Mouse (Mus musculus) heart, embryonic 14.5 days (tissue): ENCODE measurements around the gene Synpo2. TPM values are rescaled to one million over a fixed set of nuclear protein-coding genes. Genes with fewer than 3 reads are reported as not detected.

Source experiments
- ATAC-seq: fragments of 200-750 bp; cut with Nextera tagmentation; 2 replicates; pipeline ENCODE4 v1.8.0; 2017; ENCODE audit warnings: low read depth, moderate TSS enrichment; ENCODE audit not compliant: insufficient number of reproducible peaks, insufficient read depth, low FRiP score
- H3K27ac ChIP-seq, 2 experiments: fragments of 200-500 bp in 1 of 2; fragments of 300-500 bp in 1 of 2; sonication (generic) in 1 of 2; replicated peaks in 1 of 2; 2 replicates each; pipeline ENCODE4 v1.5.1; 2012 to 2014; ENCODE audit warnings: low read depth in 2 of 2, low read length in 2 of 2, control low read depth in 1 of 2, mild to moderate bottlenecking in 1 of 2, mixed read lengths in 1 of 2; ENCODE audit not compliant: control insufficient read depth in 1 of 2, insufficient read depth in 1 of 2
- H3K27me3 ChIP-seq: fragments of 300-500 bp; sonication (generic); 2 replicates; pipeline ENCODE4 v1.6.1; 2014; ENCODE audit warnings: mild to moderate bottlenecking, low read length, control low read depth; ENCODE audit not compliant: control insufficient read depth, insufficient read depth
- H3K36me3 ChIP-seq: fragments of 300-500 bp; sonication (generic); 2 replicates; pipeline ENCODE4 v1.6.1; 2014; ENCODE audit warnings: mild to moderate bottlenecking, control low read depth, low read length, mixed read lengths; ENCODE audit not compliant: control insufficient read depth, insufficient read depth
- H3K4me1 ChIP-seq, 2 experiments: fragments of 200-500 bp in 1 of 2; fragments of 300-500 bp in 1 of 2; sonication (generic) in 1 of 2; 2 replicates each; pipeline ENCODE4 v1.6.1; 2012 to 2014; ENCODE audit warnings: low read length in 2 of 2, control low read depth in 1 of 2, mixed read lengths in 1 of 2; ENCODE audit not compliant: control insufficient read depth in 2 of 2, insufficient read depth in 2 of 2
- H3K4me2 ChIP-seq: fragments of 300-500 bp; sonication (generic); 2 replicates; pipeline ENCODE4 v1.6.1; 2014; ENCODE audit warnings: mild to moderate bottlenecking, low read length
- H3K4me3 ChIP-seq, 2 experiments: fragments of 200-500 bp in 1 of 2; fragments of 300-500 bp in 1 of 2; sonication (generic) in 1 of 2; 2 replicates each; pipeline ENCODE4 v1.5.1; 2012 to 2014; ENCODE audit warnings: low read length in 2 of 2, mild to moderate bottlenecking in 2 of 2, control low read depth in 1 of 2, low read depth in 1 of 2, moderate library complexity in 1 of 2; ENCODE audit not compliant: control insufficient read depth in 1 of 2, insufficient read depth in 1 of 2
- H3K9ac ChIP-seq: fragments of 300-500 bp; sonication (generic); 2 replicates; pipeline ENCODE4 v1.6.1; 2014; ENCODE audit warnings: mild to moderate bottlenecking, low read length
- H3K9me3 ChIP-seq: fragments of 300-500 bp; sonication (generic); 2 replicates; pipeline ENCODE4 v1.6.1; 2016; ENCODE audit warnings: low read length, control low read depth; ENCODE audit not compliant: control insufficient read depth
- WGBS: fragments of 180-500 bp; shearing (Covaris S2); extraction: QIAGEN DNeasy Blood & Tissue Kit; methylation state at CpG from one replicate; pipeline ENCODE4 v1.1.7; 2014; 5-methylcytosine and 5-hydroxymethylcytosine counted together
- polyA plus RNA-seq: library from polyadenylated mRNA; unstranded; fragments of >200 nt; fragmentation: Nextera tagmentation; extraction: Ambion mirVana; gene quantifications from 2 replicates; pipeline ENCODE4 v1.2.1, GENCODE M21; 2014

Synpo2 gene
- polyA plus RNA-seq, 1 experiment from 2014 or later: 14.4 TPM

- Histone ChIP-seq H3K9ac (no peak overlapping the region), H3K27me3 (no peaks in the 10 kb centered on the region), H3K36me3 (no peaks in the 10 kb centered on the region), H3K4me2 (peak overlapping the region; percentile 25), H3K9me3 (no peaks in the 10 kb centered on the region), H3K4me3 (no peak overlapping the region), H3K4me1 (peaks cover 4 to 10% of the 10 kb centered on the region in 2 experiments), H3K27ac (peak overlapping the region; percentile 75 to 80)
- ATAC-seq: no peak
- WGBS: 59% methylated on average over 6 of the region's 6 CpGs
These were observed 30.9 kb downstream of the Synpo2 start for GRCm38 (mm10) chr3:123205065-123205464.

DNA sequence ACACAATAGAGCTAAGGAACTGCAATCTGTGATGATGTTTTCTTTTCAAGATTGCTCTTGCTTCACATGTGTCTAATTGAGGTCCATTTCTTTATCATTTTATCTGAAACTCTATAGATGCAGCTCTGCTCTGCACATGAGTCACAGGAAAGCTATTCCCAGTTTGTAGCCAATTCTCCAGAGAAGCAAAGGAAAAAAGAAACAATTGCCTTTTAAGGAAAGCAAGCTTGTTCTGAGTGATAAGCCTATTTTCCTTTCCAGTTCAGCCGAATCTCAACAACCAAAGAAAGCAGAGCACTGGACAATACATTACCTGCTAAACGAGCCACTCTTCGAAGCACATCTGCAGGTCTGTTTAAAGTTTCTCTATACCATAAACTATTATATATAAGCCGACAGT lies 31.3 kb downstream of the Synpo2 start:
- Histone ChIP-seq H3K36me3 (no peaks in the 10 kb centered on the region), H3K27ac (peak overlapping the region; percentile 75 to 80), H3K4me2 (peak overlapping the region; percentile 25), H3K27me3 (no peaks in the 10 kb centered on the region), H3K4me1 (peaks cover 4 to 10% of the 10 kb centered on the region in 2 experiments), H3K4me3 (no peak overlapping the region), H3K9me3 (no peaks in the 10 kb centered on the region), H3K9ac (no peak overlapping the region)
- peak; percentile 54; the same call in 1 of the 2 replicates for ATAC-seq
- WGBS: 36% methylated on average over 4 of the region's 4 CpGs

GRCm38 (mm10) chr3:123201798-123202197 lies 34.2 kb downstream of the Synpo2 start:
- Histone ChIP-seq H3K4me3 (no peak overlapping the region), H3K27ac (no peak overlapping the region), H3K9ac (no peak overlapping the region), H3K4me1 (peaks cover 4 to 8% of the 10 kb centered on the region in 2 experiments), H3K36me3 (no peaks in the 10 kb centered on the region), H3K4me2 (no peak overlapping the region), H3K27me3 (no peaks in the 10 kb centered on the region), H3K9me3 (no peaks in the 10 kb centered on the region)
- no peak for ATAC-seq
- WGBS: 92% methylated on average over 2 of the region's 2 CpGs

DNA sequence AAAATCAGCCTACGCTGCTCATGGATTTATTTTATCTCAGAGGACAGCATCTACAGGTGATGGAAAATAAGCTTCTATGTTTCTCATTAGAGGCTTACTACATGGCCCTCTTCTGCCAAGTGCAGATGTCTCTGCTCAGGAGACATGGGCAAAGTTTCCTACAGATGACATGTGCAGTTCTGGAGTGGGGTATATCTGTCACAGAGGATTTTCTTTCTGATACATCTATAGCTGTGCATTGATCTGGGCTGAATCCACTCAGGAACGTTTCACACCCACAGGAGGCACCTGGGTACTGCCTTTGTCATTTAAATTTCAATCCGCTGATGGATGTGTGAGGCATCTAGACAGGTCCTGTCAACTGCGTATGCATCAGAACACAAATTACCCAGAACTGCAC lies 42.2 kb downstream of the Synpo2 start:
- Histone ChIP-seq H3K36me3 (no peaks in the 10 kb centered on the region), H3K4me2 (no peak overlapping the region), H3K9ac (no peak overlapping the region), H3K27me3 (no peaks in the 10 kb centered on the region), H3K27ac (no peak overlapping the region), H3K4me3 (no peak overlapping the region), H3K4me1 (peaks cover 2 to 7% of the 10 kb centered on the region in 2 experiments; a peak in 2 of 4 replicates), H3K9me3 (no peaks in the 10 kb centered on the region)
- 85% methylated on average over 4 of the region's 4 CpGs for WGBS
- ATAC-seq: no peak

- ATAC-seq: no peak
- no peaks in the 10 kb centered on the region for H3K9me3 ChIP-seq
- H3K4me1 ChIP-seq: peaks cover 2 to 12% of the 10 kb centered on the region in 2 experiments; a peak in 2 of 4 replicates
These were observed 44.3 kb downstream of the Synpo2 start for GRCm38 (mm10) chr3:123191602-123192001.

DNA sequence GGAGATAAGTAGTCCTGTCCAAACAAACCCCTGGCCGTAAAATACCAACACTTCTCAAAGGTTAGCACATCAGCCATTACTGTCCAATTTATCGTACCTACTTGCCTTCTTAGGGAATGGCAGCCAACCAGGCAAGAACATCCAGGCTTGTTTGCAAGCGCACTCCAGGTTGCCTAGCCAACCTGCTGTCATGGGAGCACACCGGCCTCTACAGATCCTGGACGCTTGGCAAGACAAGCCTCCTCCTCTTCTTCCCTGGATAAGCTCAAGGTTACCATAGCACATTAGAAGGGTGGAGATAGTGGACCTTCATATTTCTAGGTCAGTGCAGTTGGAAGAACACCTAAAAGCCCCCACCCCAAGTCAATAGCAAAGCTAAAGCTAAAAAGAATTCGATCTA lies 45.6 kb downstream of the Synpo2 start:
- Histone ChIP-seq H3K4me1 (peaks cover 2 to 12% of the 10 kb centered on the region in 2 experiments; a peak in 2 of 4 replicates), H3K4me2 (no peak overlapping the region), H3K27ac (no peak overlapping the region), H3K9me3 (no peaks in the 10 kb centered on the region), H3K36me3 (no peaks in the 10 kb centered on the region), H3K9ac (no peak overlapping the region), H3K4me3 (no peak overlapping the region), H3K27me3 (no peaks in the 10 kb centered on the region)
- WGBS: 46% methylated on average over 6 of the region's 6 CpGs
- no peak for ATAC-seq

More at GRCm38 (mm10) chr3:123191602-123192001, 44.3 kb downstream of the Synpo2 start:
- Histone ChIP-seq H3K27me3 (no peaks in the 10 kb centered on the region), H3K4me2 (no peak overlapping the region), H3K4me3 (no peak overlapping the region), H3K27ac (no peak overlapping the region), H3K36me3 (no peaks in the 10 kb centered on the region), H3K9ac (no peak overlapping the region)

- H3K9ac ChIP-seq: no peak overlapping the region
- no peak overlapping the region for H3K27ac ChIP-seq
- H3K4me2 ChIP-seq: no peak overlapping the region
- H3K9me3 ChIP-seq: no peaks in the 10 kb centered on the region
- no peak overlapping the region for H3K4me3 ChIP-seq
- no peaks in the 10 kb centered on the region for H3K27me3 ChIP-seq
- ATAC-seq: no peak
- H3K36me3 ChIP-seq: no peaks in the 10 kb centered on the region
- 61% methylated on average over 1 of the region's 1 CpGs for WGBS
- H3K4me1 ChIP-seq: peaks cover 4 to 12% of the 10 kb centered on the region in 2 experiments; a peak in 2 of 4 replicates
These were observed 46.1 kb downstream of the Synpo2 start for GRCm38 (mm10) chr3:123189826-123190225.

DNA sequence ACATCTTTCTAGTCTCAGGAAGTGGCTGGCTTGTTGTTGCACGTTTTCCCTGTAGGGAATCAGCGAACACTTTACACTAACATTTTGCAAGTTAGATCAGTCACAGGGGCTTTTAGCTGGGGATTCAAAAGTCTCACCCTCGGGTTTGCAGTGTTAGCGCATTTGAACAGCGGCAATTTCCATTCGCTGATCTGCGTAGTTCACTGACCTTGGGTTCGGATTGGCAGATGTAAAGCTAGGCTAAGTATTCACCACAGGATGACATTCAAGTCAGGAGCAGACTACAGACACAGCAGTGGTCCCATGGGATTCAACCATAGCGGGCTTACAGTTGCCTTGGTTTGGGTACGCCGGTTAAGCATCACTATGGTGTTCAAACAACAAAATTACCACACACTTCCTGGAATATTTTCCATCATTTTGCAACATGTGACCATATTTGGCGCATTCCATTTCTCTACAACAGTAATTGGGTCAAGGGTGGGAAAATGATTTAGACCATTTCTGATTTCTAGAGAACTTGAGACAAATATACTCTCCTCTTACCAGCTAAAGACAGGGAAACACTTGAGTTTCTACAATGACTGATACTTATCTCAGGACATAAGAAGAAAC lies 47.2 kb downstream of the Synpo2 start:
- Histone ChIP-seq H3K4me3 (no peak overlapping the region), H3K9ac (no peak overlapping the region), H3K4me1 (peaks cover 7 to 19% of the 10 kb centered on the region in 2 experiments; a peak in 2 of 4 replicates), H3K4me2 (no peak overlapping the region), H3K9me3 (no peaks in the 10 kb centered on the region), H3K36me3 (no peaks in the 10 kb centered on the region), H3K27me3 (no peaks in the 10 kb centered on the region), H3K27ac (no peak overlapping the region)
- ATAC-seq: no peak
- 88% methylated on average over 12 of the region's 12 CpGs for WGBS
